Mouse (Mus musculus) megakaryocyte-erythroid progenitor cell, adult 5-6 weeks (primary cell): ENCODE data around the gene Cirbp. TPM values are rescaled to one million over a fixed set of nuclear protein-coding genes. Genes with fewer than 3 reads are reported as not detected.
A peak's percentile ranks its signal among the peaks of the same experiment; 100 is the strongest.

Experiments
- ATAC-seq: replicated peaks from 2 replicates; pipeline ENCODE4 v1.8.0; 2016; ENCODE audit warnings: mild to moderate bottlenecking, inconsistent platforms; ENCODE audit not compliant: severe bottlenecking, poor library complexity, low FRiP score, low TSS enrichment
- total RNA-seq, 2 experiments: library from RNA; stranded (forward) in 1 of 2; stranded (reverse) in 1 of 2; fragments of 200-1000, 215-1000 nt in 1 of 2; fragments of >200 nt in 1 of 2; fragmentation: Nextera tagmentation in 1 of 2; gene quantifications; 2 replicates each; pipeline ENCODE4 v1.2.3; 2014 to 2017

Gene Cirbp
- 31.5 and 44.0 TPM in 2 replicates for total RNA-seq (2014; fragmentation: Nextera tagmentation)
- total RNA-seq (2017): 30.8 and 73.1 TPM in 2 replicates

DNA sequence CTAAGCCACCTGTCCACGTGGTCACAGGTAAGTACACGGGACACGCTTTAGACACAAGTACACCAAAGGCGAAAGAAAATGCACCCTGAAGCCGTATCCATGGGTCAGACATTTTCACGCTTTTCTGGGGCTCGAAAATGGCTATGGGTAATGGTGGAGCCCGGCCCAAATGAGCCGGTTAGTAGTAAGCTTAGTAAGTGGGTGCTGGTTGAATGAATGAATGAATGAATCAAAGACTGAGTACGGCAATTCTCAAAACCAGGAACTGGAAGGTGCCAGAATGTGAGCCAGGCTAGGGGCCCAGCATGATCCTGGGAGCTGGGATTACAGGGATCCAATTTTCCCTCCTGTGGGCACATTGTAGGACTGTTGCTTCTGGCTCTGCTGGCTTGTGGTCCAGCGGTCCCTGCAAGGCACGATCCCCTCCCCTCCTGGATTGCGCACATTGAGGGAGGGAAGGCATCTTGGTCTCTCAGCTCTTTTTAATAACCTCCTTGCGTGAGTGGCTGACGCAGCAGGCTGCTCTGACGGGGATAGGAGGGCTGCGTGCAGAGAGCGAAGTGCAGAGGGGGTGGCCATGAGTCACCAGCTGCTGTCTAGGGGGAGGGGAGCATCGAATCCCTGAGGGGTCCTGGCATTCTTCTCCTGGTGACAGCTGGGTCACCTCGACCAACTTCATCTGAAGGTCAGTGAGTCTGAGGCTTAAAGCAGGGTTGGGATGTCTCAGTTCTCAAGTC, at the start of gene Cirbp:
Gene Cirbp (plus strand): TSS at position 594 of the 737 bp plus-strand sequence.
- ATAC-seq: no peak

DNA sequence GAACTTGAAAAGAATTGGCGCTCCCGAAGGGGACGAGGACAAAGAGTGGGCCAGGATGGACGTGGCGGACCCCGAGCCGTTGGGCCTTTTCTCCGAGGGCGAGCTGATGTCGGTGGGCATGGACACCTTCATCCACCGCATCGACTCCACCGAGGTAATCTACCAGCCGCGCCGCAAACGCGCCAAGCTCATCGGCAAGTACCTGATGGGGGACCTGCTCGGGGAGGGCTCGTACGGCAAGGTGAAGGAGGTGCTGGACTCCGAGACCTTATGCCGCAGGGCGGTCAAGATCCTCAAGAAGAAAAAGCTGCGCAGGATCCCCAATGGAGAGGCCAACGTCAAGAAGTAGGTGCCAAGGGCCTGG, 49.2 kb upstream of the Cirbp start:
- ATAC-seq: no peak

- peak; percentile 12 for ATAC-seq
These were observed 48.7 kb upstream of the Cirbp start for GRCm38 (mm10) chr10:80116927-80117691.

DNA sequence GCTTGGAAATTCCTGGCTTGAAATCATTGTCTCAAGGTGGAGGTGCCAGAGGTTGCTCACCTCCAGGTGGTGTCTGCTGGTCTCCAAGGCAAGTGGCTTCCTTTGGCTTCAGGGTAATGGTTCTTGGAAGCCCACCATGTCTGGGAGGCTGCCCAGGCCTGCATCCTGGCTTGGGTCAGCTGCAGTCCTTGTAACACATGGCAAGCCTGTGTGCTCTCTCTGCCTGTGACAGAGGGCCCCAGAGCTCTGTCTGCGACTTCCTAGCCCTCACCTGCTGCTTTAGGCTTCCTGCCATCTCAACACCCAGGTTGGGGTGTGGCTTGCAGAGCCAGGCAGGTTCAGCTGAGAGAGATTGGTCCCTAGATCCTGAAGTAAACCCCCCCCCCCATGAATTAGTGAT, 48.0 kb upstream of the Cirbp start:
- no peak for ATAC-seq

DNA sequence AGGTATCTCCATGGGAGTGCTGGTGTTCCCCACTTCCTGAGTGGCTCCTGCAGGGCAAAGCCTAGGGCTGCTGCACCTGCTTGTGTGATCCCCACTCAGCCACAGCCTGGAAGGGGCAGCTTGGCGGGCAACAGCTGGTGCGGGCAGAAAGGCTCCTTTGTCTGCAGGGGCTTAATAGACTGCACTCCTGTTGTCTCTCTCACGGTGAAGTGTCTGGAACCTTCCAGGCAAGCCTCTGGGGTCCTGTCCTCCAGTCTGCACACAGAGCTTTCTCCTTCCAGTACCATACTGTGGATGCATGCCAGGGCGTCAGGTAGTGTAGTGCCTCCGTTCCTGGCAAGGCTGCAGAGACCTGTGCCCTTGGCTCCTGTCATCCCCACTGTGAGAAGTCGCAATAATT, 47.2 kb upstream of the Cirbp start:
- ATAC-seq: no peak

- no peak for ATAC-seq
These were observed 45.6 kb upstream of the Cirbp start for GRCm38 (mm10) chr10:80120146-80120545.

DNA sequence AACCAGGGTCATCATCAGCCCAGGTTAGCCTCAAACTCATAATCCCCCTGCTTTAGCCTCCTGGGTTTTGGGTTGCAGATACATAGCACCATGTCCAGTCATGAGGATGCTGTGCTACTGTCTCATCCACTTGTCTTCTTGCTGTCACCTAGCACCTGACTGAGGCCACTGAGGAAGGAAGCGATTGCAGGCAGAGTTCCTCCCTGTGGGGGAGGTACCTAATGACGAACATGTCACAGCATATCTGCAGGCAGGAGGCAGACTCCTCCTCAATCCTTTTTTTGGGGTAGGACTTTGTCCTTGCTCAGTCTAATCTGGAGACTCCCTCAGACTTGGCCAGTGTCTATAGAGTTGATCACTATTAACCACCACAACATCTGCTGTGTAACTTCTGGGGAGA, 44.1 kb upstream of the Cirbp start:
- ATAC-seq: no peak

DNA sequence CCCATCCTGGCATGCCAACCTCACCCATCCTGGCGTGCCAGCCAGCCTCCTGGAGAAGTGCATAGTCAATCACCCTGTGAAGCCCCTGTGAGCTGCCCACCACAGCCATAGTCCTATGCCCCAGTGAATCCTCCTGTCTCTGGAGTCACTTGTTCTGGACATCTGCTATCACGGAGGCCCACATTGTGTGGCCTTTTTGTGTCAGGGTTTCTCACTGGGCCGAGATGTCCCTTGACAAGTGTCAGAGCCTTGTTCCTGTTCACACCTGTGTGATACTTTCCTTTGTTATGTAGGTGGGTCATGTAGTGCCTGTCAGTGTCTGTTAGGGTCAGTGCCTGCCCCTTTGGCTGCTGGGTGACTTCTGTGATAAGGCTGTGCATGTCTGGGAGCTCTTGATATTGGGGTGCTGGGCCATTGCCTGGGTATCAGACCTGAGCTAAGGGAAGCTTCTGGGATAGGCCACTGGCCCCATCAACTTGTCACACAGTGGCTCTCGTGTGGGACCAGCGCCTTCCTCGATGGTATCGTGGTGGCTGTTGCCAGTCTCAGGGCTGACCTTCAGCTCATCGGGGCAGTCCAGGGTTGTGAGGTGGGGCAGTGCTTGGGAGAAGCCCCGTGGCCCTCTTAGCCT, 41.7 kb upstream of the Cirbp start:
- ATAC-seq: peak; percentile 79

DNA sequence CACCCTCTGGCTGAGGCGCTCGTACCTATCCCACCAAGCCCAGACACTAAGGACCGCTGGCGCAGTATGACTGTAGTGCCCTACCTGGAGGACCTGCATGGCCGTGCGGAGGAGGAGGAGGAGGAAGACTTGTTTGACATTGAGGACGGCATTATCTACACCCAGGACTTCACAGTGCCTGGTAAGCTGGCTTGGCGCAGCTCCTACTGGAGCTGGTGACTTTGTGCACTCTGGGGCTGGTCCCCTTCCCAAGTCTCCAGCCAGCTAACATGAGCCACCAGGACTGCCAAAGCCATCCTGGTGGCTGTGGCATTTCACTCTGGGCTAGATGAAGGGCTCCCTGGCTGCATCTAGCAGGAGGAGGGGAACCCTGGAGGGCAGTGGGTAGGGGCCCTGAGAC, 37.9 kb upstream of the Cirbp start:
- no peak for ATAC-seq

DNA sequence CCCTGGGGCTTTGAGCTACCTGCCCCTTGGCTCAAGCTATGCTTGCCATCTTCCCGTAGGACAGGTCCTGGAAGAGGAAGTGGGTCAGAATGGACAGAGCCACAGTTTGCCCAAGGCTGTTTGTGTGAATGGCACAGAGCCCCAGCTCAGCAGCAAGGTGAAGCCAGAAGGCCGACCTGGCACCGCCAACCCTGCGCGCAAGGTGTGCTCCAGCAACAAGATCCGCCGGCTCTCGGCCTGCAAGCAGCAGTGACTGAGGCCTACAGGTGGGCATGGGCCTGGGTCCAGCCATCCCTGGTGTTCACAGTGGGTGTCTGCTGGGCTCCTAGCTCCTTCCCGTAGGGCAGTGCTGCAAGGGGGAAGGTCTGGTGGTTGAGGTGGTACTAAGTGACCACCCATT, 35.9 kb upstream of the Cirbp start:
- no peak for ATAC-seq

DNA sequence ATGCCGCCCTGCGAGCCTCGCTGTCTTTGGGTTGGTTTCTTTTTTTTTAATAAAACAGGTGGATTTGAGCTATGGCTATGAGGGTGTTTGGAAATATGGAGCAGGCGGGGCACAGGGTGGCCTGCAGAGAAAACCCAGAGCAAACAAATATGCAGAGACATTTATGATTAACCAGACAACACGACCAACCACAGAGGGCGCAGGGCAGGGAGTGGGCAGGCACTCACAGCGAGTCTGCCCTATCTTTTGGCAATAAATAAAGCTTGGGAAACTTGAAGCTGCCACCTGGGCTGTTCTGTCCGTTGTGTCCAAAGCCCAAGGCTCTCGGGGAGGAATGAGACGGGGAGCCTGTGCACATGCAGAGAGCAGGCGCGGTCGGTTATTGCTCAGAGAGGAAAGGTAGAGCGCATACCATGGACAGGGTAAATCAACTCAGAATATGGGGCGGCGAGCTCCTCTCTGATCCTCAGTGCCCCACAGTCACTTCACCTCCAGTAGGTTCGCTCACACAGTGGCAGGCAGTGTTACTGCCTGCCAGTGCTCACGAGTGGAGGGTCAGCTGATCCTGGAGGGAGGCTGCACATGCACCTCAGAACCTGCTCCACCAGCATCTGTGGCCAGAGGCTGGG, 35.3 kb upstream of the Cirbp start:
- ATAC-seq: no peak

- ATAC-seq: no peak
These were observed 34.4 kb upstream of the Cirbp start for GRCm38 (mm10) chr10:80131316-80131951.

GRCm38 (mm10) chr10:80131952-80132350, 33.8 kb upstream of the Cirbp start:
- ATAC-seq: no peak

- peak; percentile 29 for ATAC-seq
These were observed 32.4 kb upstream of the Cirbp start for GRCm38 (mm10) chr10:80133226-80133849.

- ATAC-seq: no peak
These were observed 31.4 kb upstream of the Cirbp start for GRCm38 (mm10) chr10:80134421-80134820.

DNA sequence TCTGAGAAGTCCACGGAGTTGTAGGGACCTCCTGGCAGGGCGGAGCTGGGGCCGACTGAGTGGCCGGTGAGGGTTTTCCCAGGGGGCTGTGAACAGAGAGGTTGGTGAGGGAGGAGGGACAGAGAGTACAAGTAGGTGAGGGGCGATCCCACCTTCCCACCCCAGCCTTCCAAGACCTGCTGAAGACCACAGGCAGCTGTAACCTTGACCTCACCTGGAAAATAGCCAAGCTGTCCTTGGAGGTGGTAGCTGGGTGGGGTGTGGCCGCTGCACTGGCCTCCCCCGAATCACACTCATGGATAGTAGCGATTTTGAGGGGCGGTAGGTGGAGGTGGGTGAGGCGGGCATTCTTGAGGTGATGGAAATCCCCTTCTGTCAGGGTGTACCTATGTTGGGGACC, 30.6 kb upstream of the Cirbp start:
- no peak for ATAC-seq

- no peak for ATAC-seq
These were observed 30.1 kb upstream of the Cirbp start for GRCm38 (mm10) chr10:80135641-80136040.

- ATAC-seq: no peak
These were observed 29.4 kb upstream of the Cirbp start for GRCm38 (mm10) chr10:80136179-80136951.
